Mouse (Mus musculus): ENCODE data around the gene Rps21.
A peak's percentile ranks its signal among the peaks of the same experiment; 100 is the strongest.
"Not testable (repeated sequence)": the region's sequence is repeated elsewhere in the genome, so short reads cannot be mapped to it uniquely, and the experiment has no call there.

The Rps21 gene

GRCm38 (mm10) chr2:180259826-180260609 is 2.8 kb downstream of the Rps21 start:
- DNase-seq (ENCODE audit: low spot score) = not testable (repeated sequence)

- DNase-seq (ENCODE audit: low spot score) = no peak
Measured at GRCm38 (mm10) chr2:180260610-180261480, 3.7 kb downstream of the Rps21 start.

GRCm38 (mm10) chr2:180261901-180262300 is 4.7 kb downstream of the Rps21 start:
- DNase-seq (ENCODE audit: low spot score) = no peak

GRCm38 (mm10) chr2:180262441-180262840 is 5.3 kb downstream of the Rps21 start:
- no peak for DNase-seq (ENCODE audit: low spot score)

GRCm38 (mm10) chr2:180262891-180263290 is 5.7 kb downstream of the Rps21 start:
- DNase-seq (ENCODE audit: low spot score) = no peak

GRCm38 (mm10) chr2:180267955-180268354 is 10.8 kb downstream of the Rps21 start:
- DNase-seq (ENCODE audit: low spot score) = no peak

- no peak for DNase-seq (ENCODE audit: low spot score)
Measured at GRCm38 (mm10) chr2:180269329-180269728, 12.2 kb downstream of the Rps21 start.

GRCm38 (mm10) chr2:180270537-180271255 is 13.5 kb downstream of the Rps21 start:
- DNase-seq (ENCODE audit: low spot score) = no peak

- no peak for DNase-seq (ENCODE audit: low spot score)
Measured at GRCm38 (mm10) chr2:180271804-180272395, 14.7 kb downstream of the Rps21 start.

- peak; percentile 82 for DNase-seq (ENCODE audit: low spot score)
Measured at GRCm38 (mm10) chr2:180272884-180273321, 15.7 kb downstream of the Rps21 start.

GRCm38 (mm10) chr2:180273394-180274244 is 16.4 kb downstream of the Rps21 start, which contains the start of gene Cables2:
Gene Cables2, minus strand, starts transcription at chr2:180273496.
- DNase-seq (ENCODE audit: low spot score) = peak; percentile 97

GRCm38 (mm10) chr2:180274523-180274922 is 17.3 kb downstream of the Rps21 start:
- DNase-seq (ENCODE audit: low spot score) = no peak

GRCm38 (mm10) chr2:180275836-180276235 is 18.7 kb downstream of the Rps21 start:
- DNase-seq (ENCODE audit: low spot score) = peak; percentile 69

- no peak for DNase-seq (ENCODE audit: low spot score)
Measured at GRCm38 (mm10) chr2:180276385-180276784, 19.2 kb downstream of the Rps21 start.

GRCm38 (mm10) chr2:180276851-180277259 is 19.7 kb downstream of the Rps21 start:
- DNase-seq (ENCODE audit: low spot score) = no peak

- no peak for DNase-seq (ENCODE audit: low spot score)
Measured at GRCm38 (mm10) chr2:180277773-180278320, 20.7 kb downstream of the Rps21 start.

GRCm38 (mm10) chr2:180279321-180279720 is 22.1 kb downstream of the Rps21 start:
- no peak for DNase-seq (ENCODE audit: low spot score)

- DNase-seq (ENCODE audit: low spot score) = no peak
Measured at GRCm38 (mm10) chr2:180288966-180289365, 31.8 kb downstream of the Rps21 start.

- DNase-seq (ENCODE audit: low spot score) = peak; percentile 41
Measured at GRCm38 (mm10) chr2:180289440-180290108, 32.4 kb downstream of the Rps21 start, which contains the start of gene Rbbp8nl. Gene Rbbp8nl, minus strand, starts transcription at chr2:180289879.

GRCm38 (mm10) chr2:180290503-180290902 is 33.3 kb downstream of the Rps21 start:
- DNase-seq (ENCODE audit: low spot score) = no peak

Measured in testis, postnatal 14 days (tissue).